Mouse (Mus musculus) intestine, embryonic 14.5 days (tissue): ENCODE results near the gene Cela3a. TPM values are rescaled to one million over a fixed set of nuclear protein-coding genes. Genes with fewer than 3 reads are reported as not detected.
"Not testable (repeated sequence)": the region's sequence is repeated elsewhere in the genome, so short reads cannot be mapped to it uniquely, and the experiment has no call there.

Experiments used
- ATAC-seq: fragments of 200-750 bp; cut with Nextera tagmentation; replicated peaks from 2 replicates; pipeline ENCODE4 v1.8.0; 2017; ENCODE audit warnings: low read depth, moderate number of reproducible peaks, moderate TSS enrichment, moderate library complexity; ENCODE audit not compliant: low FRiP score, low TSS enrichment
- DNase-seq: peaks from one replicate; pipeline ENCODE4 v3.0.0-alpha.2; 2018; ENCODE audit warnings: low spot score
- H3K27ac ChIP-seq: fragments of 300-500 bp; sonication (generic); 2 replicates; pipeline ENCODE4 v1.5.1; 2014; ENCODE audit warnings: low read depth, mild to moderate bottlenecking, control low read depth
- H3K27me3 ChIP-seq: fragments of 300-500 bp; sonication (generic); replicated peaks from 2 replicates; pipeline ENCODE4 v1.6.1; 2014; ENCODE audit warnings: low read length, control low read depth; ENCODE audit not compliant: control insufficient read depth, insufficient read depth
- H3K36me3 ChIP-seq: fragments of 300-500 bp; sonication (generic); 2 replicates; pipeline ENCODE4 v1.6.1; 2014; ENCODE audit warnings: low read length, control low read depth; ENCODE audit not compliant: control insufficient read depth, insufficient read depth
- H3K4me1 ChIP-seq: fragments of 300-500 bp; sonication (generic); replicated peaks from 2 replicates; pipeline ENCODE4 v1.6.1; 2014; ENCODE audit warnings: low read length, control low read depth, mixed read lengths; ENCODE audit not compliant: control insufficient read depth, insufficient read depth
- H3K4me2 ChIP-seq: fragments of 300-500 bp; sonication (generic); 2 replicates; pipeline ENCODE4 v1.6.1; 2014; ENCODE audit warnings: low read length
- H3K4me3 ChIP-seq: fragments of 300-500 bp; sonication (generic); 2 replicates; pipeline ENCODE4 v1.5.1; 2014; ENCODE audit warnings: low read depth, low read length, control low read depth, mixed read lengths
- H3K9ac ChIP-seq: fragments of 300-500 bp; sonication (generic); 2 replicates; pipeline ENCODE4 v1.6.1; 2014; ENCODE audit warnings: mild to moderate bottlenecking, low read length
- H3K9me3 ChIP-seq: fragments of 300-500 bp; sonication (generic); 2 replicates; pipeline ENCODE4 v1.6.1; 2016; ENCODE audit warnings: low read length, control low read depth; ENCODE audit not compliant: control insufficient read depth
- WGBS: fragments of 180-500 bp; shearing (Covaris S2); extraction: QIAGEN DNeasy Blood & Tissue Kit; methylation state at CpG from one replicate; pipeline ENCODE4 v1.1.7; 2014; 5-methylcytosine and 5-hydroxymethylcytosine counted together
- polyA plus RNA-seq: library from polyadenylated mRNA; unstranded; fragments of >200 nt; fragmentation: Nextera tagmentation; extraction: Ambion mirVana; gene quantifications from 2 replicates; pipeline ENCODE4 v1.2.1, GENCODE M21; 2014

Gene Cela3a
- polyA plus RNA-seq, 1 experiment from 2014 or later, result not detected

- H3K9me3 ChIP-seq, result no peaks in the 10 kb centered on the region
- whole genome bisulfite sequencing, result 85% methylated on average over 8 of the region's 8 CpGs
- H3K9ac ChIP-seq, result no peak overlapping the region
- no peaks in the 10 kb centered on the region for H3K4me1 ChIP-seq
- ATAC-seq (no peak), DNase-seq (no peak)
- H3K27me3 ChIP-seq, result no peaks in the 10 kb centered on the region
- H3K4me3 ChIP-seq, result no peak overlapping the region
- no peak overlapping the region for H3K4me2 ChIP-seq
- no peak overlapping the region for H3K27ac ChIP-seq
- no peaks in the 10 kb centered on the region for H3K36me3 ChIP-seq
These were observed 27.5 kb upstream of the Cela3a start for GRCm38 (mm10) chr4:137436979-137437669.

- H3K4me1 ChIP-seq, H3K9ac ChIP-seq, H3K27me3 ChIP-seq, DNase-seq, H3K27ac ChIP-seq, H3K4me3 ChIP-seq, H3K4me2 ChIP-seq, H3K9me3 ChIP-seq, H3K36me3 ChIP-seq, ATAC-seq: not testable (repeated sequence)
- WGBS, result 63% methylated on average over 10 of the region's 10 CpGs
These were observed 23.3 kb upstream of the Cela3a start for GRCm38 (mm10) chr4:137432700-137433550.

- Histone ChIP-seq H3K27me3 (no peaks in the 10 kb centered on the region), H3K27ac (no peak within 1 kb of the TSS), H3K9me3 (no peaks in the 10 kb centered on the region), H3K36me3 (no peaks in the 10 kb centered on the region), H3K4me2 (no peak within 1 kb of the TSS), H3K4me1 (no peaks in the 10 kb centered on the region), H3K9ac (no peak within 1 kb of the TSS), H3K4me3 (no peak within 1 kb of the TSS)
- ATAC-seq, result no peak
- WGBS, result 85% methylated on average over 4 of the region's 4 CpGs
- DNase-seq, result no peak
These were observed 20.9 kb upstream of the Cela3a start, which contains the start of gene Cela3b for GRCm38 (mm10) chr4:137430502-137430901. Cela3b (minus strand) TSS chr4:137430540.

GRCm38 (mm10) chr4:137417712-137418564 is 8.3 kb upstream of the Cela3a start:
- no peak for DNase-seq
- H3K4me3 ChIP-seq, result no peak overlapping the region
- no peaks in the 10 kb centered on the region for H3K36me3 ChIP-seq
- no peak for ATAC-seq
- H3K27ac ChIP-seq, result no peak overlapping the region
- no peaks in the 10 kb centered on the region for H3K27me3 ChIP-seq
- no peaks in the 10 kb centered on the region for H3K4me1 ChIP-seq
- H3K9ac ChIP-seq, result no peak overlapping the region
- WGBS, result 69% methylated on average over 11 of the region's 11 CpGs
- no peak overlapping the region for H3K4me2 ChIP-seq
- H3K9me3 ChIP-seq, result no peaks in the 10 kb centered on the region

GRCm38 (mm10) chr4:137414936-137415335 is 5.3 kb upstream of the Cela3a start:
- H3K4me1 ChIP-seq, result no peaks in the 10 kb centered on the region
- no peak overlapping the region for H3K9ac ChIP-seq
- DNase-seq, result no peak
- no peak overlapping the region for H3K27ac ChIP-seq
- no peak overlapping the region for H3K4me2 ChIP-seq
- H3K36me3 ChIP-seq, result no peaks in the 10 kb centered on the region
- no peaks in the 10 kb centered on the region for H3K9me3 ChIP-seq
- WGBS, result 61% methylated on average over 1 of the region's 1 CpGs
- no peak for ATAC-seq
- H3K4me3 ChIP-seq, result no peak overlapping the region
- no peaks in the 10 kb centered on the region for H3K27me3 ChIP-seq

GRCm38 (mm10) chr4:137412185-137412709 is 2.7 kb upstream of the Cela3a start:
- ATAC-seq, H3K4me2 ChIP-seq, DNase-seq, H3K27ac ChIP-seq, H3K27me3 ChIP-seq, H3K9me3 ChIP-seq, H3K4me1 ChIP-seq, H3K36me3 ChIP-seq, H3K4me3 ChIP-seq, H3K9ac ChIP-seq: not testable (repeated sequence)
- 57% methylated on average over 7 of the region's 7 CpGs for WGBS

- H3K4me3 ChIP-seq, result no peak overlapping the region
- no peaks in the 10 kb centered on the region for H3K4me1 ChIP-seq
- ATAC-seq (no peak), DNase-seq (no peak)
- no peak overlapping the region for H3K9ac ChIP-seq
- H3K9me3 ChIP-seq, result no peaks in the 10 kb centered on the region
- no peak overlapping the region for H3K4me2 ChIP-seq
- no peak overlapping the region for H3K27ac ChIP-seq
- no peaks in the 10 kb centered on the region for H3K27me3 ChIP-seq
- WGBS, result 82% methylated on average over 3 of the region's 3 CpGs
- no peaks in the 10 kb centered on the region for H3K36me3 ChIP-seq
These were observed 4.0 kb downstream of the Cela3a start for GRCm38 (mm10) chr4:137405571-137405970.
